ENCODE assay signal across 8 mouse cellular contexts in genomic region chr7:121035161-121035721, GRCm38 (mm10). TPM values are rescaled to one million over a fixed set of nuclear protein-coding genes. Genes with fewer than 3 reads are reported as not detected.
DNase-seq lines count a peak whose midpoint lies in the region; ATAC-seq and TF ChIP-seq lines count a peak whose summit lies in the region.
"Had no signal": no experiment of that assay in that cellular context is flagged by ENCODE, and none has a peak within 500 bp of the region (broad histone marks: within the 10 kb centered on the region; RNA-seq: fewer than 3 reads in every experiment).

No protein-coding gene starts in this region.

- TF ChIP-seq CTCF in thymus, adult 2 months (IDR thresholded peaks at IDR 0.05; ENCODE audit: borderline replicate concordance, control insufficient read depth, extremely low read depth, insufficient read depth, low read length, poor library complexity): no peak
- no peak for TF ChIP-seq CTCF in midbrain, postnatal 0 days (IDR thresholded peaks at IDR 0.05)

- no peaks in the 10 kb centered on the region for H3K36me3 ChIP-seq in thymus, adult 2 months (ENCODE audit: control insufficient read depth, insufficient read depth, low read length)
- no peaks in the 10 kb centered on the region for H3K36me3 ChIP-seq in forebrain, embryonic 12.5 days (replicated peaks)
- no peaks in the 10 kb centered on the region for H3K36me3 ChIP-seq in hindbrain, embryonic 12.5 days
- H3K36me3 ChIP-seq in liver, embryonic 11.5 days (ENCODE audit: control insufficient read depth, insufficient read depth, low read length): no peaks in the 10 kb centered on the region
- no peaks in the 10 kb centered on the region for H3K36me3 ChIP-seq in midbrain, postnatal 0 days (ENCODE audit: insufficient read depth, low read length)

- H3K9me3 ChIP-seq in forebrain, embryonic 12.5 days: no peaks in the 10 kb centered on the region
- no peaks in the 10 kb centered on the region for H3K9me3 ChIP-seq in hindbrain, embryonic 12.5 days (replicated peaks)
- no peaks in the 10 kb centered on the region for H3K9me3 ChIP-seq in liver, embryonic 11.5 days (ENCODE audit: control insufficient read depth, low read length)
- no peaks in the 10 kb centered on the region for H3K9me3 ChIP-seq in midbrain, postnatal 0 days (ENCODE audit: low read length)

- ATAC-seq in forebrain, embryonic 12.5 days (ENCODE audit: low FRiP score): peak; percentile 30
- peak; percentile 24; the same call in 1 of the 2 replicates for ATAC-seq in hindbrain, embryonic 12.5 days (ENCODE audit: low FRiP score)
- peak; percentile 32 for ATAC-seq in liver, embryonic 11.5 days (replicated peaks; ENCODE audit: low FRiP score)
- ATAC-seq in midbrain, postnatal 0 days (ENCODE audit: low FRiP score): no peak; the same call in 1 of the 2 replicates

- H3K4me1 ChIP-seq in thymus, adult 2 months (replicated peaks; ENCODE audit: control insufficient read depth, insufficient read depth, low read length): peaks cover 10% of the 10 kb centered on the region
- peaks cover 29% of the 10 kb centered on the region for H3K4me1 ChIP-seq in forebrain, embryonic 12.5 days
- H3K4me1 ChIP-seq in hindbrain, embryonic 12.5 days: peaks cover 38% of the 10 kb centered on the region
- peaks cover 12% of the 10 kb centered on the region for H3K4me1 ChIP-seq in liver, embryonic 11.5 days (replicated peaks; ENCODE audit: control insufficient read depth, insufficient read depth, low read length)
- H3K4me1 ChIP-seq in midbrain, postnatal 0 days (ENCODE audit: insufficient read depth, low read length): peaks cover 6% of the 10 kb centered on the region; the same call in 1 of the 2 replicates

- peak overlapping the region; percentile 94 for H3K4me3 ChIP-seq in thymus, adult 2 months (ENCODE audit: control insufficient read depth, insufficient read depth, low read length)
- peak overlapping the region; percentile 95 for H3K4me3 ChIP-seq in forebrain, embryonic 12.5 days (replicated peaks)
- H3K4me3 ChIP-seq in hindbrain, embryonic 12.5 days: peak overlapping the region; percentile 97
- peak overlapping the region; percentile 97 for H3K4me3 ChIP-seq in liver, embryonic 11.5 days (ENCODE audit: low read depth, low read length)
- H3K4me3 ChIP-seq in midbrain, postnatal 0 days (ENCODE audit: low read depth, low read length): peak overlapping the region; percentile 99

- H3K27me3 ChIP-seq in thymus, adult 2 months (ENCODE audit: control insufficient read depth, insufficient read depth, low read length): no peaks in the 10 kb centered on the region; the same call in 1 of the 2 replicates
- peaks cover 20% of the 10 kb centered on the region for H3K27me3 ChIP-seq in forebrain, embryonic 12.5 days
- H3K27me3 ChIP-seq in hindbrain, embryonic 12.5 days: peaks cover 11% of the 10 kb centered on the region
- H3K27me3 ChIP-seq in liver, embryonic 11.5 days (replicated peaks; ENCODE audit: control insufficient read depth, insufficient read depth, low read length): no peaks in the 10 kb centered on the region; the same call in 1 of the 2 replicates
- peaks cover 2% of the 10 kb centered on the region; the same call in 1 of the 2 replicates for H3K27me3 ChIP-seq in midbrain, postnatal 0 days (ENCODE audit: insufficient read depth, low read length)

- no peak for TF ChIP-seq POLR2A in thymus, adult 2 months (IDR thresholded peaks at IDR 0.05; ENCODE audit: control insufficient read depth, extremely low read depth, insufficient read depth, low read length, poor library complexity)

- peak overlapping the region; percentile 99 for H3K9ac ChIP-seq in forebrain, embryonic 12.5 days
- peak overlapping the region; percentile 99 for H3K9ac ChIP-seq in hindbrain, embryonic 12.5 days
- peak overlapping the region; percentile 98 for H3K9ac ChIP-seq in liver, embryonic 11.5 days (ENCODE audit: low read depth, low read length)
- peak overlapping the region; percentile 99 for H3K9ac ChIP-seq in midbrain, postnatal 0 days (replicated peaks; ENCODE audit: low read length, poor library complexity, severe bottlenecking)

- no peak for DNase-seq in thymus, adult 2 months
- DNase-seq in thymus, postnatal 25 days: no peak
- DNase-seq in adrenal gland, postnatal 14 days: peak; percentile 66
- DNase-seq in liver, embryonic 11.5 days (ENCODE audit: low spot score): peak; percentile 64
- DNase-seq in midbrain, postnatal 0 days (ENCODE audit: low spot score): peak; percentile 63

- H3K27ac ChIP-seq in thymus, adult 2 months (ENCODE audit: control insufficient read depth, insufficient read depth, low read length): peak overlapping the region; percentile 52; the same call in 1 of the 2 replicates
- peak overlapping the region; percentile 99 for H3K27ac ChIP-seq in forebrain, embryonic 12.5 days
- H3K27ac ChIP-seq in hindbrain, embryonic 12.5 days: peak overlapping the region; percentile 99
- H3K27ac ChIP-seq in liver, embryonic 11.5 days (ENCODE audit: low read depth, low read length): peak overlapping the region; percentile 91
- peak overlapping the region; percentile 95 for H3K27ac ChIP-seq in midbrain, postnatal 0 days (ENCODE audit: low read depth, low read length)

- WGBS in thymus, adult 2 months: under 1% methylated on average over 24 of the region's 24 CpGs
- WGBS in forebrain, embryonic 12.5 days: 1% methylated on average over 24 of the region's 24 CpGs
- under 1% methylated on average over 24 of the region's 24 CpGs for WGBS in hindbrain, embryonic 12.5 days
- under 1% methylated on average over 24 of the region's 24 CpGs for WGBS in liver, embryonic 11.5 days
- WGBS in midbrain, postnatal 0 days: under 1% methylated on average over 24 of the region's 24 CpGs

- peak overlapping the region; percentile 77 for H3K4me2 ChIP-seq in forebrain, embryonic 12.5 days
- peak overlapping the region; percentile 78 for H3K4me2 ChIP-seq in hindbrain, embryonic 12.5 days (replicated peaks)
- peak overlapping the region; percentile 75 for H3K4me2 ChIP-seq in liver, embryonic 11.5 days
- H3K4me2 ChIP-seq in midbrain, postnatal 0 days (ENCODE audit: low read depth, low read length, poor library complexity, severe bottlenecking): peak overlapping the region; percentile 71

RNA-seq across cellular contexts. Expression of gene Mettl9, which starts 1.0 kb away (rescaled TPM):
- polyA plus RNA-seq in thymus, adult 2 months (2012; rRNA removed): 20.7 and 28.1 TPM in 2 replicates
- 104 TPM in 2 replicates for total RNA-seq in adrenal gland, postnatal 14 days (2021)
- 227 and 230 TPM in 2 replicates for polyA plus RNA-seq in forebrain, embryonic 12.5 days (2016; fragmentation: Nextera tagmentation; extraction: Ambion mirVana)
- polyA plus RNA-seq in hindbrain, embryonic 12.5 days (2016; fragmentation: Nextera tagmentation; extraction: Ambion mirVana): 232 and 238 TPM in 2 replicates
- 105 and 112 TPM in 2 replicates for polyA plus RNA-seq in liver, embryonic 11.5 days (2014; fragmentation: Nextera tagmentation; extraction: Ambion mirVana)
- 63.8 and 89.9 TPM in 2 replicates for total RNA-seq in midbrain, postnatal 0 days (2014; rRNA removed)
- 134 and 140 TPM in 2 replicates for polyA plus RNA-seq in midbrain, postnatal 0 days (2015; fragmentation: Nextera tagmentation; extraction: Ambion mirVana)

RNA-seq across cellular contexts. Expression of gene Igsf6, which starts 39.1 kb away (rescaled TPM):
- 1.3 and 1.4 TPM in 2 replicates for polyA plus RNA-seq in thymus, adult 2 months (2012; rRNA removed)
- total RNA-seq in adrenal gland, postnatal 14 days (2021): 1.2 and 2.3 TPM in 2 replicates
- 0.94 and 0.95 TPM in 2 replicates for polyA plus RNA-seq in forebrain, embryonic 12.5 days (2016; fragmentation: Nextera tagmentation; extraction: Ambion mirVana)
- 0.88 and 1.3 TPM in 2 replicates for polyA plus RNA-seq in hindbrain, embryonic 12.5 days (2016; fragmentation: Nextera tagmentation; extraction: Ambion mirVana)
- polyA plus RNA-seq in liver, embryonic 11.5 days (2014; fragmentation: Nextera tagmentation; extraction: Ambion mirVana): 8.4 and 10.2 TPM in 2 replicates
- 0.66 and 0.77 TPM in 2 replicates for total RNA-seq in midbrain, postnatal 0 days (2014; rRNA removed)
- 0.63 and 0.74 TPM in 2 replicates for polyA plus RNA-seq in midbrain, postnatal 0 days (2015; fragmentation: Nextera tagmentation; extraction: Ambion mirVana)

RNA-seq across cellular contexts. Expression of gene Otoa, which starts 46.2 kb away (rescaled TPM):
- 0.22 and 0.81 TPM in 2 replicates for polyA plus RNA-seq in thymus, adult 2 months (2012; rRNA removed)
- total RNA-seq in adrenal gland, postnatal 14 days (2021): 0.41 and 0.52 TPM in 2 replicates
- polyA plus RNA-seq in forebrain, embryonic 12.5 days (2016; fragmentation: Nextera tagmentation; extraction: Ambion mirVana): 0.10 and 0.13 TPM in 2 replicates
- polyA plus RNA-seq in hindbrain, embryonic 12.5 days (2016; fragmentation: Nextera tagmentation; extraction: Ambion mirVana): 0.56 and 2.3 TPM in 2 replicates
- polyA plus RNA-seq in liver, embryonic 11.5 days (2014; fragmentation: Nextera tagmentation; extraction: Ambion mirVana): 0.16 TPM in 1 of 2 replicates, not detected in the other
- 0.47 TPM in 1 of 2 replicates, not detected in the other for total RNA-seq in midbrain, postnatal 0 days (2014; rRNA removed)
- polyA plus RNA-seq in midbrain, postnatal 0 days (2015; fragmentation: Nextera tagmentation; extraction: Ambion mirVana): 0.23 and 0.42 TPM in 2 replicates

RNA-seq across cellular contexts. Expression of gene Mfsd13b, which starts 52.9 kb away (rescaled TPM):
- 0.13 and 0.16 TPM in 2 replicates for polyA plus RNA-seq in thymus, adult 2 months (2012; rRNA removed)
- not detected in 2 replicates for total RNA-seq in adrenal gland, postnatal 14 days (2021)
- 0.15 and 0.20 TPM in 2 replicates for polyA plus RNA-seq in forebrain, embryonic 12.5 days (2016; fragmentation: Nextera tagmentation; extraction: Ambion mirVana)
- 0.39 TPM in 1 of 2 replicates, not detected in the other for polyA plus RNA-seq in hindbrain, embryonic 12.5 days (2016; fragmentation: Nextera tagmentation; extraction: Ambion mirVana)
- polyA plus RNA-seq in liver, embryonic 11.5 days (2014; fragmentation: Nextera tagmentation; extraction: Ambion mirVana): 0.38 TPM in 1 of 2 replicates, not detected in the other
- 0.19 TPM in 1 of 2 replicates, not detected in the other for total RNA-seq in midbrain, postnatal 0 days (2014; rRNA removed)
- 0.18 and 0.26 TPM in 2 replicates for polyA plus RNA-seq in midbrain, postnatal 0 days (2015; fragmentation: Nextera tagmentation; extraction: Ambion mirVana)
- total RNA-seq: heart, postnatal 14 days had no signal

RNA-seq across cellular contexts. Expression of gene Cdr2, which starts 53.1 kb away (rescaled TPM):
- 6.0 TPM in 2 replicates for polyA plus RNA-seq in thymus, adult 2 months (2012; rRNA removed)
- 14.2 and 16.3 TPM in 2 replicates for total RNA-seq in adrenal gland, postnatal 14 days (2021)
- 14.5 and 14.9 TPM in 2 replicates for polyA plus RNA-seq in forebrain, embryonic 12.5 days (2016; fragmentation: Nextera tagmentation; extraction: Ambion mirVana)
- polyA plus RNA-seq in hindbrain, embryonic 12.5 days (2016; fragmentation: Nextera tagmentation; extraction: Ambion mirVana): 19.0 and 19.7 TPM in 2 replicates
- 16.3 and 17.3 TPM in 2 replicates for polyA plus RNA-seq in liver, embryonic 11.5 days (2014; fragmentation: Nextera tagmentation; extraction: Ambion mirVana)
- 26.7 and 30.7 TPM in 2 replicates for total RNA-seq in midbrain, postnatal 0 days (2014; rRNA removed)
- 8.4 and 9.1 TPM in 2 replicates for polyA plus RNA-seq in midbrain, postnatal 0 days (2015; fragmentation: Nextera tagmentation; extraction: Ambion mirVana)

Comparison
In these comparisons a context has a peak if more than half of its experiments do, and no peak if none do; other contexts are left out.
1. DNase-seq: peak in adrenal gland, postnatal 14 days (single experiment), liver, embryonic 11.5 days (single experiment) and midbrain, postnatal 0 days (single experiment); none in thymus, adult 2 months (single experiment) and thymus, postnatal 25 days (single experiment).
2. Peak in every context shown above with its lines, with median percentiles within 50 percentile points of each other: H3K27ac ChIP-seq, H3K4me3 ChIP-seq, H3K4me2 ChIP-seq and H3K9ac ChIP-seq.